Mouse (Mus musculus): Measurements from ENCODE around the gene Cyp4v3. TPM values are rescaled to one million over a fixed set of nuclear protein-coding genes. Genes with fewer than 3 reads are reported as not detected.
"Not testable (repeated sequence)": the region's sequence is repeated elsewhere in the genome, so short reads cannot be mapped to it uniquely, and the experiment has no call there.

The Cyp4v3 gene
- polyA plus RNA-seq, 1 experiment from 2014 or later = 1.7 TPM

DNA sequence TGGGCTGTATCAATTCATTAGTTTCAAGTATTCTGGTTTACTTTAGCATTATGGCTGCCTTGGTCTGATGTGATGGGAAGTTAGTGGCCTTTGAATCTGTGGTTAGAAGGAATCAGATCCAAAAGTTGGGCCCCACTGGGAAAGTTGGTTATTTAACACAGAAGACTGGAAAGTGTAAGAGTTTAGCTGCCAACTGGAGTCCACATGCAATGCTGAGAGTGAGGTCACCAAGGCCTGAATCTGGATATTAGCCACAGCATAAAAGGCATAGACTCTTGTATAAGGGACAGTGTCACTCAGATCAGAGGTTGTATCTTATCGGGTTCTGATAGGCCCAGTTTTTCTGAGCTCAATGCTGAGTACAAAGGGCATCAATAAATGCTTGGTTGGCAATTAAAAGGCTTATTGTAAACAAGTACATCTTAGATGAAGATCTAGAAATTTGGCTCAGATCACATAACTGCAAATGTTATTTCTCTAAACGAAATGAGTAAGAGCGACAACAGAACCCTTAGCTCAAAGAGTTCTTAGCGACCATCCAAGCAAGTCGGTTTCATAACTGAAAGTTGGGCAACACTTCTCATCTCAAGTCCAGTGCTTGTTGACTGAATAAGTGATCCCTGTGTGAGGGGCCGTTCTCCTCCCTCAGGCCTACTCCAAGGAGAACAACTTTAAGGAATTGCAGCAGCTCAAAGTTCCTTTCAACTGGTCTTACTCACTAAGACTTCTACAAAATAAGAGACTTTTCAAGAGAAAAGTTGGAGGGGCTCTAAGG lies 3.6 kb downstream of the Cyp4v3 start:
- H3K27me3 ChIP-seq (ENCODE audit: control insufficient read depth, insufficient read depth, low read length) = peaks cover 4% of the 10 kb centered on the region; the same call in 1 of the 2 replicates
- no peak overlapping the region for H3K4me3 ChIP-seq (replicated peaks; ENCODE audit: low read depth, low read length)
- no peaks in the 10 kb centered on the region for H3K36me3 ChIP-seq (ENCODE audit: control insufficient read depth, insufficient read depth, low read length)
- H3K4me1 ChIP-seq (ENCODE audit: control insufficient read depth, insufficient read depth, low read length) = no peaks in the 10 kb centered on the region
- H3K9me3 ChIP-seq (ENCODE audit: control insufficient read depth, low read length) = no peaks in the 10 kb centered on the region
- WGBS = 94% methylated on average over 6 of the region's 6 CpGs
- DNase-seq = no peak
- H3K27ac ChIP-seq (replicated peaks; ENCODE audit: low read depth, low read length) = no peak overlapping the region
- no peak overlapping the region for H3K9ac ChIP-seq (replicated peaks; ENCODE audit: low read length)
- no peak for ATAC-seq (ENCODE audit: low FRiP score, low TSS enrichment)
- H3K4me2 ChIP-seq (ENCODE audit: low read length) = no peak overlapping the region

DNA sequence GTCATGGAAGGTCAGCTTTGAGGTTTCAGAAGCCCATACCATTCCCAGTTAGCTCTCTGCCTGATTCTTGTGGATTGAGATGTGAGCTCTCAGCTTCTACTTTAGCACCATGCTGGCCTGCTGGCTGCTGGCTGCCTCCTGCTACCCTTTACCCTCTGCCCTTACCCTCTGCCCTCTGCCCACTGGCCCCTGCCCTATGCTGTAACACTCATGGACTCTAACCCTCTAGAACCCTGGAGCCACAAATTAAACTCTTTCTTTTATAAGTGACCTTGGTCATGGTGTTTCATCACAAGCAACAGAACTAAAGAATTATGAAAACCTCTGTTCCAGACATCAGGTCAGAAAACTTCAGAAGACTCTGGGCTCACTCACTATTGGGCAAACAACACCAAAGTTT lies 5.9 kb downstream of the Cyp4v3 start:
- H3K36me3 ChIP-seq (ENCODE audit: control insufficient read depth, insufficient read depth, low read length); H3K4me1 ChIP-seq (ENCODE audit: control insufficient read depth, insufficient read depth, low read length); H3K4me2 ChIP-seq (ENCODE audit: low read length); H3K27me3 ChIP-seq (ENCODE audit: control insufficient read depth, insufficient read depth, low read length); H3K9ac ChIP-seq (replicated peaks; ENCODE audit: low read length); H3K4me3 ChIP-seq (replicated peaks; ENCODE audit: low read depth, low read length); H3K9me3 ChIP-seq (ENCODE audit: control insufficient read depth, low read length); DNase-seq; ATAC-seq (ENCODE audit: low FRiP score, low TSS enrichment); H3K27ac ChIP-seq (replicated peaks; ENCODE audit: low read depth, low read length): not testable (repeated sequence)

DNA sequence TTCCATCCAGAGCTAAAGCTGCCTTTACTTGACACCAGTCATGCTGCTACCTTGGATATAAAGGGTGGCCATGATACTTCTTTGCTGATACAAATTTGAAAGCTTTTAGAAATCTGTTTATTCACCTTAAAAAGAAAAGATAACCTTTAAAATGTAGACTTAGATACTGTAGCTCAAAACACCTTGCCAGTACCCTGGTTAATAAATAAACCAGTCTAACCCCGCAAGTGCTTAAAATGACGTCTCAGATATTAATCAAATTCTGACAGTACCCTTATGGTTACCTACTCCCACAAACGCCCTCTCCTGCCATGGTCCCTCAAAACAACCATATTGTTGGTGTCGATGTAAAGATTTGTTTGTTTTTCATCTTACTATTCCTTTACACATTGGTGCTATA lies 8.9 kb downstream of the Cyp4v3 start:
- Histone ChIP-seq H3K9ac (replicated peaks; ENCODE audit: low read length) (no peak overlapping the region), H3K4me1 (ENCODE audit: control insufficient read depth, insufficient read depth, low read length) (no peaks in the 10 kb centered on the region), H3K4me3 (replicated peaks; ENCODE audit: low read depth, low read length) (no peak overlapping the region), H3K27ac (replicated peaks; ENCODE audit: low read depth, low read length) (no peak overlapping the region), H3K36me3 (ENCODE audit: control insufficient read depth, insufficient read depth, low read length) (no peaks in the 10 kb centered on the region), H3K9me3 (ENCODE audit: control insufficient read depth, low read length) (no peaks in the 10 kb centered on the region), H3K4me2 (ENCODE audit: low read length) (no peak overlapping the region), H3K27me3 (ENCODE audit: control insufficient read depth, insufficient read depth, low read length) (no peaks in the 10 kb centered on the region)
- WGBS = 91% methylated on average over 4 of the region's 4 CpGs
- no peak for ATAC-seq (ENCODE audit: low FRiP score, low TSS enrichment)
- DNase-seq = no peak

DNA sequence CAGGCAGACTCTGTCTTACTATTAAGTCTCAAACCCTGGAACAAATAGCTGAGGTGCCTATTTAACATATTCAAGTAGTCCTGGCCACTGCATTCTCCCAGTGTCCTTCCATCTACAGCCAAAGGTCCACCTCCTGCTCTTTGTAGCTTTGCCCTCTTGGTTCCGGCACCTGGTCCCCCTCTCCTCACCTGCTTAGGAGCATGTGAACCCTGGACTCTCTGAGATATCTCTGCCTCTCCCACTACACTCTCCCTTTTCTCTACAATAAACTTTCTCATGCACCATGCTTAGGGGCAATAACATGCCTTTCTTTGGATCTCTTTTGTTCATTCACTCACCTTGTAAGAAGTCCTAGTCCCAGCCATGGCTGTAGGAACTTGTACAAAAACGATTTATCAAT lies 11.7 kb downstream of the Cyp4v3 start:
- Histone ChIP-seq H3K9ac (replicated peaks; ENCODE audit: low read length) (no peak overlapping the region), H3K9me3 (ENCODE audit: control insufficient read depth, low read length) (no peaks in the 10 kb centered on the region), H3K27ac (replicated peaks; ENCODE audit: low read depth, low read length) (no peak overlapping the region), H3K36me3 (ENCODE audit: control insufficient read depth, insufficient read depth, low read length) (no peaks in the 10 kb centered on the region), H3K27me3 (ENCODE audit: control insufficient read depth, insufficient read depth, low read length) (no peaks in the 10 kb centered on the region), H3K4me3 (replicated peaks; ENCODE audit: low read depth, low read length) (no peak overlapping the region), H3K4me1 (ENCODE audit: control insufficient read depth, insufficient read depth, low read length) (no peaks in the 10 kb centered on the region), H3K4me2 (ENCODE audit: low read length) (no peak overlapping the region)
- DNase-seq = no peak
- 84% methylated on average over 2 of the region's 2 CpGs for WGBS
- ATAC-seq (ENCODE audit: low FRiP score, low TSS enrichment) = no peak

DNA sequence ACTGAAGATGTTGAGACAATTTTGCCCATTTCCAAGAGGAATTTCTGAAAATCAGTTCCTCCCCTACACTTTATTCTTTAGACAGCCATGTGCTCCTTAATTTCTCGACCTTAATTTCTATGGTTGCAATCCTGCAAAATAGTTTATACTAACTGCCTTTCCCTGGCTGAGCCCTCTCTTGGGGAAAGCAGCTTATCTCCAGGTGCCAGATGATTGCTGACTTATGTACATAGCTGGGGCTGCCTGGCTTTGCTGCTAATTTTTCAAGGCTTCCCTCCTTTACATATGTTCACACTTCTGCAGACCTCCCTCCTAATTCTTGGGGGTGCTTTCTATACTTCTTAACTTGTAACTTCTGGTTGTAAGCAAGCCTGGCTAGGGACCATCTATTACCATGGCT lies 12.1 kb downstream of the Cyp4v3 start:
- Histone ChIP-seq H3K4me3 (replicated peaks; ENCODE audit: low read depth, low read length) (no peak overlapping the region), H3K9me3 (ENCODE audit: control insufficient read depth, low read length) (no peaks in the 10 kb centered on the region), H3K4me2 (ENCODE audit: low read length) (no peak overlapping the region), H3K36me3 (ENCODE audit: control insufficient read depth, insufficient read depth, low read length) (no peaks in the 10 kb centered on the region), H3K27me3 (ENCODE audit: control insufficient read depth, insufficient read depth, low read length) (no peaks in the 10 kb centered on the region), H3K9ac (replicated peaks; ENCODE audit: low read length) (no peak overlapping the region), H3K27ac (replicated peaks; ENCODE audit: low read depth, low read length) (no peak overlapping the region), H3K4me1 (ENCODE audit: control insufficient read depth, insufficient read depth, low read length) (no peaks in the 10 kb centered on the region)
- ATAC-seq (ENCODE audit: low FRiP score, low TSS enrichment) (no peak), DNase-seq (no peak)
- WGBS = 67% methylated on average over 1 of the region's 1 CpGs

DNA sequence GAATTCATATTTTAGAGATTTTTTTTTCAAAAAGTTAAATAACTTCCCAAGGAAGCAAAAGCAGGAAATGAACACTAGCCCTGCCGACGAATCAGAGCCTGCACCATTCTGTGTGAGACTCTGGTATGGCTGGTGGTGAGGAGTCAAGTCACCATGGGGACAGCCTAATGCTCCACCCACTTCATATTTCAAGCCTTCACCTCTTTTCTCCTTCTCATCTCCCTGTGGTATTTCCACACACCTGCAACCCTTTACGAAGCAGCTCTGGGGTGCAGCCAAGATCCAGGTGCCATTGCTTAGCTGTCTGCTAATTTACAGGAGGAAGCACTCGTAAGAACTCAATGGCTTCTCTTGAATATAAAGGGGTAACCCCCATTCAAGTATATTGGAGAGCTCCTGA lies 22.0 kb downstream of the Cyp4v3 start:
- Histone ChIP-seq H3K27me3 (ENCODE audit: control insufficient read depth, insufficient read depth, low read length) (no peaks in the 10 kb centered on the region), H3K27ac (replicated peaks; ENCODE audit: low read depth, low read length) (no peak overlapping the region), H3K36me3 (ENCODE audit: control insufficient read depth, insufficient read depth, low read length) (no peaks in the 10 kb centered on the region), H3K9me3 (ENCODE audit: control insufficient read depth, low read length) (no peaks in the 10 kb centered on the region), H3K4me1 (ENCODE audit: control insufficient read depth, insufficient read depth, low read length) (no peaks in the 10 kb centered on the region), H3K4me3 (replicated peaks; ENCODE audit: low read depth, low read length) (no peak overlapping the region), H3K4me2 (ENCODE audit: low read length) (no peak overlapping the region), H3K9ac (replicated peaks; ENCODE audit: low read length) (no peak overlapping the region)
- ATAC-seq (ENCODE audit: low FRiP score, low TSS enrichment) = no peak
- DNase-seq = no peak
- 89% methylated on average over 4 of the region's 4 CpGs for WGBS

DNA sequence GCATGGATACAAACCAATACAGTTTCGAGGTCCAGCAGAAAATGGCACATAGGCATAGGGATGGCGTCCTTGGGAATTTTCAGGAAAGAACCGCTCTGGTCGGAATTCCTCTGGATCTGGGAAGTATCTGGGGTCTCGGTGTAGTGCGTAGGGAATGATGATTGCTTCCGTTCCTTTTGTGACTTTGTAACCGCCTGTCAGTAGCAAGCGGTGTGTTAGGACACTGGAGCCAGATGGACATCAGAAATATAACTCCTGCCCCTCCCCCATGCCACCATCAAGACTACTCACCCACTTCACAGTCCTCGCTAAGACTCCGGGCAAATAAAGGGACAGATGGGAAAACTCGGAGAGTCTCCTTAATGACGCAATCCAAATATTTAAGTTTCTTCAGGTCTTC lies 24.6 kb downstream of the Cyp4v3 start, which contains the start of gene Gm45753:
TSS of gene Gm45753 (minus strand) at position 101 of the 400 bp plus-strand sequence.
- Histone ChIP-seq H3K27ac (replicated peaks; ENCODE audit: low read depth, low read length) (no peak within 1 kb of the TSS), H3K36me3 (ENCODE audit: control insufficient read depth, insufficient read depth, low read length) (no peaks in the 10 kb centered on the region), H3K4me3 (replicated peaks; ENCODE audit: low read depth, low read length) (no peak within 1 kb of the TSS), H3K9ac (replicated peaks; ENCODE audit: low read length) (no peak within 1 kb of the TSS), H3K27me3 (ENCODE audit: control insufficient read depth, insufficient read depth, low read length) (no peaks in the 10 kb centered on the region), H3K4me2 (ENCODE audit: low read length) (no peak within 1 kb of the TSS), H3K4me1 (ENCODE audit: control insufficient read depth, insufficient read depth, low read length) (no peaks in the 10 kb centered on the region), H3K9me3 (ENCODE audit: control insufficient read depth, low read length) (no peaks in the 10 kb centered on the region)
- ATAC-seq (ENCODE audit: low FRiP score, low TSS enrichment) (no peak), DNase-seq (no peak)
- WGBS = 94% methylated on average over 13 of the region's 13 CpGs

DNA sequence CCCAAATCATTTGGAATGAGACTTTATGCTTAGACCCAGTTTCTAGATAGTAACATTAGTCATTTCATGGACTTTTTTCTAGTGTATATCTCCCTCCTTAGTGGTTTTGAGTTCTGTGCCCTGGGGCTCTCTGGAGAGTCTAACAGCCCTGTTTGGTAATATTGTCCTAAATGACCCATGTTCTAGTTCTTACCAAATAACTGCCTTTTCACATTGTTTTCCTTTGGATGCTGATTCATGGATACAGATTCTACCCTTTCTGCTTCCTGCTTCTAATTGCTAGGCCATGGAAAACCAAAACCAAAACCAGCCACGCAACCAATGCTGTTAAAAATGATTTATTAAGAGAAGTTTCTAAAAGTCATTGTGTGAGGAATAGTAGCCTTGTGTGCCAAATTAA lies 27.5 kb downstream of the Cyp4v3 start:
- Histone ChIP-seq H3K4me1 (ENCODE audit: control insufficient read depth, insufficient read depth, low read length) (no peaks in the 10 kb centered on the region), H3K27ac (replicated peaks; ENCODE audit: low read depth, low read length) (no peak overlapping the region), H3K4me3 (replicated peaks; ENCODE audit: low read depth, low read length) (no peak overlapping the region), H3K9me3 (ENCODE audit: control insufficient read depth, low read length) (no peaks in the 10 kb centered on the region), H3K4me2 (ENCODE audit: low read length) (no peak overlapping the region), H3K27me3 (ENCODE audit: control insufficient read depth, insufficient read depth, low read length) (no peaks in the 10 kb centered on the region), H3K9ac (replicated peaks; ENCODE audit: low read length) (no peak overlapping the region), H3K36me3 (ENCODE audit: control insufficient read depth, insufficient read depth, low read length) (no peaks in the 10 kb centered on the region)
- DNase-seq = no peak
- ATAC-seq (ENCODE audit: low FRiP score, low TSS enrichment) = no peak
- 90% methylated on average over 1 of the region's 1 CpGs for WGBS

DNA sequence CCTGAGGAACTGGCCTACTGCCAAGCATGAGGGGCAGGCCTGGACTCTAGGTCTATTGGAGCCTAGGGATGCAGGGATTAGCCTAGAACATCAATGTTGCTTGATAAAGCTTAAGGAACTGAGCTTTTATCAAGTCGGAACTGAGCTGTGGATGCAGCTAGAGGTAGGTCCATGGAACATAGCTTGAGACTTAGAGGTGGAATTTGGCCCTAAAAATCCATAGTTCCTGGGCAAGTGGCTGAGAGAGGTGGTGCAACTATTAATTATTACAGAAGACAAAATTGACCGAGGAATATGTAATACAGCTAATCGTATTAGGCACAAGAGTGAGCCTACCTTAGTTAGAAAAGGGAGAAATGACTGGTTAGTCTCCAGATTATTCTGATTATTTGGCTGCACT lies 28.7 kb downstream of the Cyp4v3 start:
- Histone ChIP-seq H3K27ac (replicated peaks; ENCODE audit: low read depth, low read length) (no peak overlapping the region), H3K4me2 (ENCODE audit: low read length) (no peak overlapping the region), H3K4me1 (ENCODE audit: control insufficient read depth, insufficient read depth, low read length) (no peaks in the 10 kb centered on the region), H3K9ac (replicated peaks; ENCODE audit: low read length) (no peak overlapping the region), H3K4me3 (replicated peaks; ENCODE audit: low read depth, low read length) (no peak overlapping the region), H3K9me3 (ENCODE audit: control insufficient read depth, low read length) (no peaks in the 10 kb centered on the region), H3K27me3 (ENCODE audit: control insufficient read depth, insufficient read depth, low read length) (no peaks in the 10 kb centered on the region), H3K36me3 (ENCODE audit: control insufficient read depth, insufficient read depth, low read length) (no peaks in the 10 kb centered on the region)
- no peak for DNase-seq
- no peak for ATAC-seq (ENCODE audit: low FRiP score, low TSS enrichment)
- 94% methylated on average over 3 of the region's 3 CpGs for WGBS
